Mouse (Mus musculus): ENCODE measurements around the gene Pbrm1. TPM values are rescaled to one million over a fixed set of nuclear protein-coding genes. Genes with fewer than 3 reads are reported as not detected.

Pbrm1 gene
- total and polyA plus RNA-seq, 3 experiments, result 28.7 to 62.0 (median 32.4) TPM

- Histone ChIP-seq H3K4me3 (ENCODE audit: control insufficient read depth in 1 of 2, insufficient read depth in 1 of 2, low read depth in 2 of 2, low read length in 2 of 2) (no peak overlapping the region), H3K36me3 (ENCODE audit: control insufficient read depth in 1 of 2, insufficient read depth in 2 of 2, low read length in 2 of 2) (no peaks in the 10 kb centered on the region; a peak in 1 of 4 replicates), H3K79me2 (ENCODE audit: control insufficient read depth, insufficient read depth, low read length, poor library complexity) (no peaks in the 10 kb centered on the region), H3K27ac (ENCODE audit: control insufficient read depth, low read depth, low read length) (no peak overlapping the region), H3K9me3 (replicated peaks; ENCODE audit: insufficient read depth, low read length) (no peaks in the 10 kb centered on the region), H3K9ac (ENCODE audit: control insufficient read depth, low read depth, low read length, poor library complexity, severe bottlenecking) (no peak overlapping the region), H3K27me3 (ENCODE audit: control insufficient read depth in 1 of 2, insufficient read depth in 2 of 2, low read length in 2 of 2) (no peaks in the 10 kb centered on the region), H3K4me1 (ENCODE audit: control insufficient read depth in 1 of 2, insufficient read depth in 2 of 2, low read length in 2 of 2) (no peaks in the 10 kb centered on the region)
- TF ChIP-seq POLR2AphosphoS2 (IDR thresholded peaks at IDR 0.05; ENCODE audit: low read length), result no peak
- no peak for DNase-seq (ENCODE audit: low read depth, low spot score)
Observed at GRCm38 (mm10) chr14:31138219-31138896, 119.4 kb downstream of the Pbrm1 start.

- Histone ChIP-seq H3K4me3 (ENCODE audit: control insufficient read depth in 1 of 2, insufficient read depth in 1 of 2, low read depth in 2 of 2, low read length in 2 of 2) (no peak overlapping the region), H3K4me1 (ENCODE audit: control insufficient read depth in 1 of 2, insufficient read depth in 2 of 2, low read length in 2 of 2) (no peaks in the 10 kb centered on the region), H3K9ac (ENCODE audit: control insufficient read depth, low read depth, low read length, poor library complexity, severe bottlenecking) (no peak overlapping the region), H3K9me3 (replicated peaks; ENCODE audit: insufficient read depth, low read length) (no peaks in the 10 kb centered on the region), H3K27ac (ENCODE audit: control insufficient read depth, low read depth, low read length) (no peak overlapping the region), H3K36me3 (ENCODE audit: control insufficient read depth in 1 of 2, insufficient read depth in 2 of 2, low read length in 2 of 2) (no peaks in the 10 kb centered on the region; a peak in 1 of 4 replicates), H3K27me3 (ENCODE audit: control insufficient read depth in 1 of 2, insufficient read depth in 2 of 2, low read length in 2 of 2) (no peaks in the 10 kb centered on the region), H3K79me2 (ENCODE audit: control insufficient read depth, insufficient read depth, low read length, poor library complexity) (no peaks in the 10 kb centered on the region)
- no peak for DNase-seq (ENCODE audit: low read depth, low spot score)
- TF ChIP-seq MXI1 (IDR thresholded peaks at IDR 0.05; ENCODE audit: low read depth, low read length), result no peak
- TF ChIP-seq JUND (IDR thresholded peaks at IDR 0.05; ENCODE audit: low read depth, low read length), result no peak
- no peak for TF ChIP-seq CHD2 (IDR thresholded peaks at IDR 0.05; ENCODE audit: low read length)
- TF ChIP-seq MAZ (IDR thresholded peaks at IDR 0.05; ENCODE audit: low read depth, low read length), result no peak
- no peak for TF ChIP-seq POLR2A (IDR thresholded peaks at IDR 0.05; ENCODE audit: control insufficient read depth in 1 of 2, insufficient read depth in 1 of 2, low read depth in 1 of 2, low read length in 2 of 2, poor library complexity in 1 of 2)
- TF ChIP-seq TBP (IDR thresholded peaks at IDR 0.05; ENCODE audit: low read depth, low read length), result no peak
- no peak for TF ChIP-seq MEF2A (IDR thresholded peaks at IDR 0.05; ENCODE audit: extremely low read depth, insufficient replicate concordance, low read depth, low read length, poor library complexity, severe bottlenecking)
- no peak for TF ChIP-seq NELFE (IDR thresholded peaks at IDR 0.05; ENCODE audit: low read depth, low read length)
- no peak for TF ChIP-seq MAX (IDR thresholded peaks at IDR 0.05; ENCODE audit: low read length)
- TF ChIP-seq SIN3A (IDR thresholded peaks at IDR 0.05; ENCODE audit: low read length), result no peak
- TF ChIP-seq POLR2AphosphoS2 (IDR thresholded peaks at IDR 0.05; ENCODE audit: low read length), result no peak
- TF ChIP-seq KAT2A (conservative IDR thresholded peaks at IDR 0.05; ENCODE audit: low read depth, low read length), result no peak
- TF ChIP-seq EP300 (IDR thresholded peaks at IDR 0.05; ENCODE audit: low read depth in 1 of 2, low read length in 2 of 2), result no peak
Observed at GRCm38 (mm10) chr14:31138897-31139429, 120.0 kb downstream of the Pbrm1 start.

- Histone ChIP-seq H3K9me3 (replicated peaks; ENCODE audit: insufficient read depth, low read length) (no peaks in the 10 kb centered on the region), H3K27me3 (ENCODE audit: control insufficient read depth in 1 of 2, insufficient read depth in 2 of 2, low read length in 2 of 2) (no peaks in the 10 kb centered on the region), H3K27ac (ENCODE audit: control insufficient read depth, low read depth, low read length) (no peak overlapping the region), H3K4me1 (ENCODE audit: control insufficient read depth in 1 of 2, insufficient read depth in 2 of 2, low read length in 2 of 2) (no peaks in the 10 kb centered on the region), H3K4me3 (ENCODE audit: control insufficient read depth in 1 of 2, insufficient read depth in 1 of 2, low read depth in 2 of 2, low read length in 2 of 2) (no peak overlapping the region), H3K9ac (ENCODE audit: control insufficient read depth, low read depth, low read length, poor library complexity, severe bottlenecking) (no peak overlapping the region), H3K36me3 (ENCODE audit: control insufficient read depth in 1 of 2, insufficient read depth in 2 of 2, low read length in 2 of 2) (no peaks in the 10 kb centered on the region; a peak in 1 of 4 replicates), H3K79me2 (ENCODE audit: control insufficient read depth, insufficient read depth, low read length, poor library complexity) (no peaks in the 10 kb centered on the region)
- DNase-seq (ENCODE audit: low read depth, low spot score), result no peak
- TF ChIP-seq MYC (IDR thresholded peaks at IDR 0.05; ENCODE audit: low read depth, low read length), result no peak
- no peak for TF ChIP-seq MAX (IDR thresholded peaks at IDR 0.05; ENCODE audit: low read length)
- TF ChIP-seq JUND (IDR thresholded peaks at IDR 0.05; ENCODE audit: low read depth, low read length), result no peak
- TF ChIP-seq USF2 (IDR thresholded peaks at IDR 0.05; ENCODE audit: borderline replicate concordance in 1 of 2, insufficient read depth in 1 of 2, low read depth in 1 of 2, low read length in 2 of 2), result no peak
- TF ChIP-seq NRF1 (IDR thresholded peaks at IDR 0.05; ENCODE audit: insufficient read depth, low read depth, low read length, poor library complexity, severe bottlenecking), result no peak
- no peak for TF ChIP-seq KAT2A (conservative IDR thresholded peaks at IDR 0.05; ENCODE audit: low read depth, low read length)
- no peak for TF ChIP-seq ZMIZ1 (IDR thresholded peaks at IDR 0.05; ENCODE audit: low read depth, low read length)
- TF ChIP-seq RAD21 (IDR thresholded peaks at IDR 0.05; ENCODE audit: low read depth, low read length), result no peak
- no peak for TF ChIP-seq CTCF (IDR thresholded peaks at IDR 0.05 in 2 of 3, conservative IDR thresholded peaks at IDR 0.05 in 1 of 3; ENCODE audit: control insufficient read depth in 1 of 3, insufficient read depth in 1 of 3, low read depth in 2 of 3, low read length in 3 of 3, poor library complexity in 1 of 3, severe bottlenecking in 1 of 3)
- no peak for TF ChIP-seq TBP (IDR thresholded peaks at IDR 0.05; ENCODE audit: low read depth, low read length)
Observed at GRCm38 (mm10) chr14:31139666-31140065, 120.7 kb downstream of the Pbrm1 start.

All from MEL (cell line).